ENCODE assay signal across 12 mouse cellular contexts in genomic region chr15:91371859-91372394, GRCm38 (mm10).
DNase-seq lines count a peak whose midpoint lies in the region; ATAC-seq and TF ChIP-seq lines count a peak whose summit lies in the region.
"Had no signal": no experiment of that assay in that cellular context is flagged by ENCODE, and none has a peak within 500 bp of the region (broad histone marks: within the 10 kb centered on the region; RNA-seq: fewer than 3 reads in every experiment).

No protein-coding gene starts in this region.

- DNase-seq in limb, embryonic 11.5 days (ENCODE audit: low spot score): no peak
- DNase-seq in limb, embryonic 10.5 days (ENCODE audit: low spot score): no peak
- no peak for DNase-seq in gastrocnemius, postnatal 36 days
- no peak for DNase-seq in adrenal gland, postnatal 25 days
- DNase-seq: midbrain, embryonic 14.5 days; thymus, adult 18-20 months had no signal

- no peaks in the 10 kb centered on the region for H3K9me3 ChIP-seq in intestine, embryonic 16.5 days (ENCODE audit: control insufficient read depth, low read length)
- no peaks in the 10 kb centered on the region for H3K9me3 ChIP-seq in intestine, postnatal 0 days (ENCODE audit: control insufficient read depth)
- no peaks in the 10 kb centered on the region for H3K9me3 ChIP-seq in limb, embryonic 11.5 days (ENCODE audit: control insufficient read depth, low read length)
- no peaks in the 10 kb centered on the region for H3K9me3 ChIP-seq in limb, embryonic 10.5 days (replicated peaks)
- H3K9me3 ChIP-seq in embryonic facial prominence, embryonic 15.5 days (replicated peaks): no peaks in the 10 kb centered on the region
- no peaks in the 10 kb centered on the region for H3K9me3 ChIP-seq in hindbrain, embryonic 16.5 days (ENCODE audit: control insufficient read depth, low read length)
- H3K9me3 ChIP-seq: forebrain, embryonic 10.5 days had no signal

- TF ChIP-seq CTCF in intestine, postnatal 0 days (IDR thresholded peaks at IDR 0.05; ENCODE audit: low read depth): no peak

- H3K27me3 ChIP-seq in intestine, embryonic 16.5 days (replicated peaks; ENCODE audit: control insufficient read depth, insufficient read depth, low read length): no peaks in the 10 kb centered on the region
- H3K27me3 ChIP-seq in intestine, postnatal 0 days (replicated peaks; ENCODE audit: control insufficient read depth, insufficient read depth, low read length): no peaks in the 10 kb centered on the region
- no peaks in the 10 kb centered on the region for H3K27me3 ChIP-seq in limb, embryonic 11.5 days (ENCODE audit: control insufficient read depth, insufficient read depth, low read length)
- H3K27me3 ChIP-seq in limb, embryonic 10.5 days (ENCODE audit: low read depth, poor library complexity, severe bottlenecking): no peaks in the 10 kb centered on the region
- H3K27me3 ChIP-seq in embryonic facial prominence, embryonic 15.5 days: no peaks in the 10 kb centered on the region
- no peaks in the 10 kb centered on the region for H3K27me3 ChIP-seq in hindbrain, embryonic 16.5 days (replicated peaks; ENCODE audit: control insufficient read depth, insufficient read depth, low read length)

- no peak overlapping the region for H3K9ac ChIP-seq in intestine, embryonic 16.5 days (ENCODE audit: low read depth, low read length)
- H3K9ac ChIP-seq in intestine, postnatal 0 days (ENCODE audit: low read depth, low read length): no peak overlapping the region
- no peak overlapping the region for H3K9ac ChIP-seq in limb, embryonic 11.5 days (ENCODE audit: low read length)
- H3K9ac ChIP-seq in embryonic facial prominence, embryonic 15.5 days: no peak overlapping the region
- no peak overlapping the region for H3K9ac ChIP-seq in hindbrain, embryonic 16.5 days (ENCODE audit: low read depth, low read length)
- H3K9ac ChIP-seq: liver, embryonic 14.5 days had no signal

- no peak overlapping the region for H3K4me2 ChIP-seq in intestine, embryonic 16.5 days (ENCODE audit: low read depth, low read length)
- no peak overlapping the region for H3K4me2 ChIP-seq in intestine, postnatal 0 days (replicated peaks; ENCODE audit: low read depth)
- H3K4me2 ChIP-seq in limb, embryonic 11.5 days (ENCODE audit: low read depth, severe bottlenecking): no peak overlapping the region
- H3K4me2 ChIP-seq in embryonic facial prominence, embryonic 15.5 days (replicated peaks): no peak overlapping the region
- no peak overlapping the region for H3K4me2 ChIP-seq in hindbrain, embryonic 16.5 days (ENCODE audit: low read length)

- ATAC-seq in intestine, embryonic 16.5 days: peak; percentile 68
- ATAC-seq in intestine, postnatal 0 days: no peak
- 0 out of 2 replicates have a peak, but pooled peaks have one; percentile 28 for ATAC-seq in limb, embryonic 11.5 days (ENCODE audit: insufficient number of reproducible peaks, low FRiP score, low TSS enrichment, low read depth)
- peak; percentile 76 for ATAC-seq in embryonic facial prominence, embryonic 15.5 days (ENCODE audit: insufficient number of reproducible peaks, low FRiP score, low TSS enrichment, low read depth)
- 0 out of 2 replicates have a peak, but pooled peaks have one; percentile 15 for ATAC-seq in hindbrain, embryonic 16.5 days

- H3K36me3 ChIP-seq in intestine, embryonic 16.5 days (ENCODE audit: control insufficient read depth, insufficient read depth, low read length): no peaks in the 10 kb centered on the region
- H3K36me3 ChIP-seq in intestine, postnatal 0 days (ENCODE audit: control insufficient read depth, insufficient read depth): no peaks in the 10 kb centered on the region
- no peaks in the 10 kb centered on the region for H3K36me3 ChIP-seq in limb, embryonic 11.5 days (ENCODE audit: control insufficient read depth, insufficient read depth, low read length)
- H3K36me3 ChIP-seq in limb, embryonic 10.5 days: no peaks in the 10 kb centered on the region
- no peaks in the 10 kb centered on the region for H3K36me3 ChIP-seq in embryonic facial prominence, embryonic 15.5 days
- H3K36me3 ChIP-seq in hindbrain, embryonic 16.5 days (ENCODE audit: control insufficient read depth, insufficient read depth, low read length): no peaks in the 10 kb centered on the region
- H3K36me3 ChIP-seq: forebrain, embryonic 10.5 days had no signal

- H3K4me3 ChIP-seq in intestine, embryonic 16.5 days (ENCODE audit: low read length): no peak overlapping the region
- no peak overlapping the region for H3K4me3 ChIP-seq in intestine, postnatal 0 days (ENCODE audit: low read depth, low read length)
- H3K4me3 ChIP-seq in limb, embryonic 11.5 days (ENCODE audit: low read depth, low read length): no peak overlapping the region
- H3K4me3 ChIP-seq in limb, embryonic 10.5 days: no peak overlapping the region
- no peak overlapping the region for H3K4me3 ChIP-seq in embryonic facial prominence, embryonic 15.5 days (replicated peaks)
- H3K4me3 ChIP-seq in hindbrain, embryonic 16.5 days (ENCODE audit: low read length): no peak overlapping the region
- H3K4me3 ChIP-seq: forebrain, embryonic 10.5 days had no signal

- H3K27ac ChIP-seq in intestine, embryonic 16.5 days (ENCODE audit: low read length): no peak overlapping the region
- H3K27ac ChIP-seq in intestine, postnatal 0 days (ENCODE audit: low read depth, low read length): no peak overlapping the region
- no peak overlapping the region for H3K27ac ChIP-seq in limb, embryonic 11.5 days (replicated peaks; ENCODE audit: low read depth, low read length)
- H3K27ac ChIP-seq in limb, embryonic 10.5 days: no peak overlapping the region
- H3K27ac ChIP-seq in embryonic facial prominence, embryonic 15.5 days (replicated peaks): 0 out of 2 replicates have a peak overlapping the region, but pooled peaks have one; percentile 55
- no peak overlapping the region for H3K27ac ChIP-seq in hindbrain, embryonic 16.5 days (ENCODE audit: low read depth, low read length)
- H3K27ac ChIP-seq: forebrain, embryonic 10.5 days; liver, embryonic 14.5 days had no signal

- WGBS in intestine, embryonic 16.5 days: 53% methylated on average over 7 of the region's 7 CpGs
- whole genome bisulfite sequencing in intestine, postnatal 0 days: 59% methylated on average over 7 of the region's 7 CpGs
- WGBS in limb, embryonic 11.5 days: 24% methylated on average over 7 of the region's 7 CpGs
- 48% methylated on average over 7 of the region's 7 CpGs for whole genome bisulfite sequencing in limb, embryonic 10.5 days
- WGBS in embryonic facial prominence, embryonic 15.5 days: 39% methylated on average over 7 of the region's 7 CpGs
- 47% methylated on average over 7 of the region's 7 CpGs for WGBS in hindbrain, embryonic 16.5 days

- intact Hi-C loops in gastrocnemius, postnatal 36 days (cut with DNase I): no loop called here

- H3K4me1 ChIP-seq in intestine, embryonic 16.5 days (ENCODE audit: control insufficient read depth, insufficient read depth, low read length): no peaks in the 10 kb centered on the region; the same call in 1 of the 2 replicates
- H3K4me1 ChIP-seq in intestine, postnatal 0 days (replicated peaks; ENCODE audit: control insufficient read depth, insufficient read depth, low read length): no peaks in the 10 kb centered on the region
- no peaks in the 10 kb centered on the region for H3K4me1 ChIP-seq in limb, embryonic 11.5 days (ENCODE audit: control insufficient read depth, insufficient read depth, low read length)
- peaks cover 16% of the 10 kb centered on the region for H3K4me1 ChIP-seq in limb, embryonic 10.5 days
- H3K4me1 ChIP-seq in embryonic facial prominence, embryonic 15.5 days: peaks cover 21% of the 10 kb centered on the region
- peaks cover 27% of the 10 kb centered on the region for H3K4me1 ChIP-seq in hindbrain, embryonic 16.5 days (ENCODE audit: control insufficient read depth, insufficient read depth, low read depth, low read length)
